Mouse (Mus musculus): ENCODE measurements around the gene Adgrg1. TPM values are rescaled to one million over a fixed set of nuclear protein-coding genes. Genes with fewer than 3 reads are reported as not detected.
A peak's percentile ranks its signal among the peaks of the same experiment; 100 is the strongest.
"Not testable (repeated sequence)": the region's sequence is repeated elsewhere in the genome, so short reads cannot be mapped to it uniquely, and the experiment has no call there.

Adgrg1 gene
- polyA plus RNA-seq, 1 experiment from 2014 or later: 45.2 TPM

DNA sequence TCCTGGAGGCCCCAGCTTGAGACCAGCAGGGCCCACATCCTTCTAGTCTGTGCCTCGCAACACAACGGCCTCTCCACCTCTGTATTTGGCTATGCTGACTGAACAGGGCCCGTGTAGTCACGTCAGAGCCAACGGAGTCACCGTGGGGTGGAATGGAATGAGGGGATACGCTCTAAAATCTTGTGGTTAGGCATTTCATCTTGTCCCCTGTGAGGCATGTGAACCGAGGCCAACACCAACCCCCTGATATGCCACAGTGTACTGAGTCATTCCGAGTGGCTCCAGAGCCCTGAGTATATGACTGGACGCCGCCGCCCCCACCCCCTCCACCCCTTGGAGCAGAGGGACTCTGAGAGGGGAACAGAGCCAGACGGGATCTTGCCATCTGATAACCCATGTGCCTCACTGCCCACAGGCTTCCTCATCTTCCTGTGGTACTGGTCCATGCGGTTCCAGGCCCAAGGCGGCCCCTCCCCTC lies 37.9 kb downstream of the Adgrg1 start:
- H3K27me3 ChIP-seq: no peaks in the 10 kb centered on the region

DNA sequence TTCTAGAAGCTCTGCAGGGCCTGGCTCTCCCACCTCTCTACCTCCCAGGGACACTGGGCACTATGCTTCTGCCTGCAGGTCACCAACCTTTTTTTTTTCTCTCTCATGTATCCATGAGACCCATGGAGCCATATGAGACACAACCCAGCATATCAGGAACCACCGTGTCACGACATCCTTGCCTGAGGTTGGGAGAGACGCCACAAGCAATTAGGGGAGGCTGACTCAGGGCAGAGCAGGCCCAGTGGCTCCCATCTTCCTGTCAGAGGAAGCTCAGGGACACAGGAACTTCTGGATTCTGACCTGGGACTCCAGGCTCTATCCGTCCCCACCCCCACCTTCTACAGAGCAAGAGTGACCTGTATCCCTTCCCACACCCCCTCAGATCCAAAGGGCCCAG lies 41.3 kb downstream of the Adgrg1 start:
- no peak overlapping the region for H3K4me3 ChIP-seq (replicated peaks)
- H3K4me2 ChIP-seq: no peak overlapping the region
- H3K27ac ChIP-seq (replicated peaks): no peak overlapping the region
- H3K27me3 ChIP-seq: peaks cover 4% of the 10 kb centered on the region; the same call in 1 of the 2 replicates
- peaks cover 46% of the 10 kb centered on the region for H3K36me3 ChIP-seq (replicated peaks)
- peaks cover 21% of the 10 kb centered on the region for H3K4me1 ChIP-seq (replicated peaks)
- no peak overlapping the region for H3K9ac ChIP-seq
- H3K9me3 ChIP-seq (replicated peaks): no peaks in the 10 kb centered on the region
- WGBS (ENCODE audit: insufficient replicate concordance): 58% methylated on average over 4 of the region's 4 CpGs
- no peak for ATAC-seq (ENCODE audit: insufficient read depth)

More for the DNA sequence above, 37.9 kb downstream of the Adgrg1 start:
- Histone ChIP-seq H3K4me1 (replicated peaks) (peaks cover 14% of the 10 kb centered on the region), H3K36me3 (replicated peaks) (peaks cover 80% of the 10 kb centered on the region), H3K9ac (no peak overlapping the region), H3K9me3 (replicated peaks) (no peaks in the 10 kb centered on the region), H3K4me2 (no peak overlapping the region), H3K27ac (replicated peaks) (no peak overlapping the region), H3K4me3 (replicated peaks) (no peak overlapping the region)
- 49% methylated on average over 15 of the region's 15 CpGs for WGBS (ENCODE audit: insufficient replicate concordance)
- ATAC-seq (ENCODE audit: insufficient read depth): peak; percentile 11; the same call in 1 of the 2 replicates

DNA sequence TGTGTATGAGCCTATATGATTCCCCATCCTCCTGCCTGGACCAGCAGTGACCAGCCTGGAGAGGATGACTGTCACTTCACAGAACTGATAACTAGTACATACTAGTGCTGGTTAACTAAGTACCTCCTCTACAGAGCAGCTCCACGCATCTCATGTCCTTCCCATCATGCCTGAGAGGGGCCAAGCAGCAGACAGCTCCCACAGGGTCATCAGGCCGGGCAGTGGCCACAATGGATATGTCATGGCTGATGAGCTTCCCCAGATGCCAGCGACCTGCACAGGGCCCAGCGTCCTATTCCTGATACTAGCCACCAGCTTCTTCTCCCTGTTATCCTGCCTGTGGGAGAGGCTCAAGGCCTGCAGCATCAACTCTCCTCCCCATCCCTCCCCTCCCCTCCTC lies 42.1 kb downstream of the Adgrg1 start:
- Histone ChIP-seq H3K36me3 (replicated peaks) (peaks cover 38% of the 10 kb centered on the region), H3K4me2 (no peak overlapping the region), H3K9me3 (replicated peaks) (no peaks in the 10 kb centered on the region), H3K9ac (no peak overlapping the region), H3K27me3 (peaks cover 4% of the 10 kb centered on the region; the same call in 1 of the 2 replicates), H3K27ac (replicated peaks) (no peak overlapping the region), H3K4me3 (replicated peaks) (no peak overlapping the region), H3K4me1 (replicated peaks) (peaks cover 19% of the 10 kb centered on the region)
- no peak for ATAC-seq (ENCODE audit: insufficient read depth)
- 45% methylated on average over 4 of the region's 4 CpGs for whole genome bisulfite sequencing (ENCODE audit: insufficient replicate concordance)

- H3K27ac ChIP-seq (replicated peaks): no peak within 1 kb of the TSS
- peak within 1 kb of the TSS; percentile 25 for H3K4me2 ChIP-seq
- 34% methylated on average over 11 of the region's 11 CpGs for WGBS (ENCODE audit: insufficient replicate concordance)
- no peaks in the 10 kb centered on the region for H3K9me3 ChIP-seq (replicated peaks)
- no peak within 1 kb of the TSS for H3K9ac ChIP-seq
- H3K36me3 ChIP-seq (replicated peaks): peaks cover 30% of the 10 kb centered on the region
- peaks cover 4% of the 10 kb centered on the region; the same call in 1 of the 2 replicates for H3K27me3 ChIP-seq
- peak within 1 kb of the TSS; percentile 31 for H3K4me3 ChIP-seq (replicated peaks)
- H3K4me1 ChIP-seq (replicated peaks): peaks cover 16% of the 10 kb centered on the region
- ATAC-seq (ENCODE audit: insufficient read depth): no peak
Measured at GRCm38 (mm10) chr8:95017451-95017850, 42.9 kb downstream of the Adgrg1 start, which contains the start of gene Adgrg3. Gene Adgrg3 (plus strand): TSS chr8:95017692.

DNA sequence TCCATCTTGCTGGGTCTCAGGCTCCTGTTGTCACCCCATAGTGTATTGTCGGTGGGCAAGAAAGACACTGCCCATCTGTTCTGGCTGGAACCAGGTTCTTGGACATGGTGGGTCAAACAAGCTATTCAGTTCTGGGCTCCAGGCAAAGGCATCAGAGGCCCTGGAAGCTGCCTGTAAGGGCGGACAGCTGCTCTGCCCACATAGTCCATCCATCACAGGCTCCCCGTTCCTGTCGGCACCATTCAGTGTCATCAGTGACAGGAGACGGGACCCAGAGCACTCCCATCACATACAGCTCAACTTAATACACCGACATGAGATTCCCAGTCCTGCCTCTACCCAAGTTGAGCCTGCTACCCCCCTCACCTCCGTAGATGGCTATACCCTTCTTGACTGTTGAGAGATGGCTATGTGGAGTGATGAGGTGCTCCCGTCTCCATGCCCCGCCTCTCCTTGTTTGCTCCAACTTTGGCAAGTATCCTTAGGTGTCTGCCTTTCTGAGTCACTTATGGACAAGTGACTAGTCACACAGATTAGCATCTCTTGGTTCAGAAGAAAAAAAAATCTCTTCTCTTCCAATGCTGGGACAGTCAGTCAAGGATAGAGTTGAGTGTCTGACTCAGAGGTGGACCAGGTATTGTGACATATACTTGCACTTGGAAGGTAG lies 43.6 kb downstream of the Adgrg1 start:
- H3K4me1 ChIP-seq (replicated peaks): peaks cover 16% of the 10 kb centered on the region
- no peak overlapping the region for H3K27ac ChIP-seq (replicated peaks)
- peak overlapping the region; percentile 31 for H3K4me3 ChIP-seq (replicated peaks)
- peaks cover 4% of the 10 kb centered on the region; the same call in 1 of the 2 replicates for H3K27me3 ChIP-seq
- H3K4me2 ChIP-seq: peak overlapping the region; percentile 25
- H3K9ac ChIP-seq: no peak overlapping the region
- peaks cover 23% of the 10 kb centered on the region for H3K36me3 ChIP-seq (replicated peaks)
- no peak for ATAC-seq (ENCODE audit: insufficient read depth)
- H3K9me3 ChIP-seq (replicated peaks): no peaks in the 10 kb centered on the region
- 64% methylated on average over 9 of the region's 9 CpGs for WGBS (ENCODE audit: insufficient replicate concordance)

DNA sequence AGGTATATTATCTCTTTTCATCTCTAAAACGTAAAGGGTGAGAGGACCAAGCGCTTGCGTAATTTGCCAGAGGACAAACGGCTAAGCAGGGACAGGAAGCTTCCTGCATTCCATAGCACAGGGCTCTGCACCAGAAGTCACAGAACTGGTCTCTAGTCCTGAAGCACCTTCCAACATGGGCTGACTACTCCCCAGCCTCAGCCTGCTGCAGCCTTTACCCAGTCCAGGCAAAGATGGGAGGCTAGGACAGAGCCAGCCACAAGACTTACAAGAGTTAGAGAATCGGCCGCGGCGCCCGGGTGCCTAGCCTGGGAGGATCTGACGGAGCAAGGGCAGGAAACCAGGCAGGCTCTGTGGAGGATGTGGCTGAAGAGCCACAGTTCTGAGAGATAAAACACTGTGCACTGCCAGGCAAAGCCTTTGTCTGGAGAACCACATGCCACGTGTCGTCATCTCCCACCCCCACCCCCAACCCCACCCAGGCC lies 45.8 kb downstream of the Adgrg1 start:
- peak; percentile 17; the same call in 1 of the 2 replicates for ATAC-seq (ENCODE audit: insufficient read depth)
- Histone ChIP-seq H3K27me3 (peaks cover 4% of the 10 kb centered on the region; the same call in 1 of the 2 replicates), H3K4me2 (peak overlapping the region; percentile 44), H3K36me3 (replicated peaks) (peaks cover 1% of the 10 kb centered on the region; the same call in 1 of the 2 replicates), H3K27ac (replicated peaks) (peak overlapping the region; percentile 42; the same call in 1 of the 2 replicates), H3K4me3 (replicated peaks) (peak overlapping the region; percentile 20), H3K9ac (no peak overlapping the region), H3K9me3 (replicated peaks) (no peaks in the 10 kb centered on the region), H3K4me1 (replicated peaks) (peaks cover 16% of the 10 kb centered on the region)
- WGBS (ENCODE audit: insufficient replicate concordance): 8% methylated on average over 12 of the region's 12 CpGs

DNA sequence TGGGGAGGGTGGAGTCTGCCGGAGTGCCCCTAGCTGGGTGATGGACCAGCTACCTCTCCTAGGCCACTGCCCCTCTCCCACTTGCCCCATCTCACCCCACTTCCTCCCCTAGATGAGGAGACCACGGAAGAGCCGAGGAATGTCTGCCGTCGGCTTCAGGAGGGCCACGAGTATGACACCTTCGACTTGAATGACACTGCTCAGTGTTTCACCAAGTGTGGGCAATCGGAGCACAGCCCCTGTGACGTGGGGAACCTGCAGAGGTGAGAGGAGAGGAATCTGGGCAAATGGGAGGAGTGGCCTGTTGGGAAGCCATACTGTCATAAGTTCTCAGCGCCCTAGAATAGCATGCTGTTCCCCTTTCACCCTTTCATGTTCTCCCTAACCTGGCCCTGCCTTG lies 46.3 kb downstream of the Adgrg1 start:
- Histone ChIP-seq H3K36me3 (replicated peaks) (no peaks in the 10 kb centered on the region), H3K27me3 (peaks cover 4% of the 10 kb centered on the region; the same call in 1 of the 2 replicates), H3K4me1 (replicated peaks) (peaks cover 16% of the 10 kb centered on the region), H3K4me3 (replicated peaks) (peak overlapping the region; percentile 20; the same call in 1 of the 2 replicates), H3K9ac (no peak overlapping the region), H3K27ac (replicated peaks) (no peak overlapping the region), H3K4me2 (peak overlapping the region; percentile 44), H3K9me3 (replicated peaks) (no peaks in the 10 kb centered on the region)
- ATAC-seq (ENCODE audit: insufficient read depth): no peak
- WGBS (ENCODE audit: insufficient replicate concordance): 13% methylated on average over 10 of the region's 10 CpGs

DNA sequence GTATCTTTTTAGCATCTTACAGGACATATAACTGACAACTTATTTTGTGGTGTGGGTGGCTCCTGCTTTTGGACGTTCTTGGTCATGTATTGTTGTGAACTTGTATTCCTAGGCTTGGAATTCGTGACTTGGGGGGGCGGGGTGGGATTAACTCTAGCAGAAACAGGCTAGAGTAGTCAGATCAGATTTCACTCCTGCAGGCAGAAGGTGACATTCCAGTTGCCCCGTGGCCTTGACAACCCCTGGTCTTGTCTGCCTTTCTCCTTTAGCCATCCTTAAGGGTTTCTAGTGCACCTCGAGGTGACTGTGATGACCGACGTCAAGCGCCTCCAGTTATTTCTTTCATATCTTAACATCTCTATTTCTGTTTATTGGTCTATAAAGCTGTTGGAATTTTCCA lies 48.6 kb downstream of the Adgrg1 start:
- Histone ChIP-seq H3K4me3 (replicated peaks) (no peak overlapping the region), H3K4me2 (no peak overlapping the region), H3K27me3 (peaks cover 4% of the 10 kb centered on the region; the same call in 1 of the 2 replicates), H3K4me1 (replicated peaks) (peaks cover 7% of the 10 kb centered on the region), H3K9ac (no peak overlapping the region), H3K36me3 (replicated peaks) (no peaks in the 10 kb centered on the region), H3K9me3 (replicated peaks) (no peaks in the 10 kb centered on the region), H3K27ac (replicated peaks) (no peak overlapping the region)
- 45% methylated on average over 8 of the region's 8 CpGs for WGBS (ENCODE audit: insufficient replicate concordance)
- no peak for ATAC-seq (ENCODE audit: insufficient read depth)

DNA sequence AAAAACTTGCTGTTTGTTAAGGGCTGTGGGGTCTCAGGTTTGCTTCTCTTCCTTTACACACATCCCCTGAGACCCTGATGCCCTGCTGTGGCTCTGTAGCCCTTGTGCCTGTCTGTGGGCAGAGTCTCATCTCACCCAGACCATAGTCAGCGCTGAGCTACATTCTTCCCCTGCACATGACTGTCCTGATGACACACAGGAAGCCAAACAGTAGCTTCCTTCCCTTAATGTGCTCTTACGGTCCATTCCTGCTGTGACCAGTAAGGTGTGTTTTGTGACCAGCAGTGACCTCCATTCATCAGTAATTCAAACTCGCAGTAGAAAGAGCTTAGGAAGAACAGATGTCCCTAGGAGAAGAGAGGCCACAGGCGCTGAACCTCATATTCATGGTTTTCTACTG lies 49.8 kb downstream of the Adgrg1 start:
- 55% methylated on average over 4 of the region's 4 CpGs for WGBS (ENCODE audit: insufficient replicate concordance)
- no peaks in the 10 kb centered on the region for H3K36me3 ChIP-seq (replicated peaks)
- H3K27ac ChIP-seq (replicated peaks): no peak overlapping the region
- peaks cover 4% of the 10 kb centered on the region; the same call in 1 of the 2 replicates for H3K27me3 ChIP-seq
- no peak for ATAC-seq (ENCODE audit: insufficient read depth)
- peaks cover 7% of the 10 kb centered on the region for H3K4me1 ChIP-seq (replicated peaks)
- H3K9me3 ChIP-seq (replicated peaks): no peaks in the 10 kb centered on the region
- H3K4me3 ChIP-seq (replicated peaks): no peak overlapping the region
- no peak overlapping the region for H3K4me2 ChIP-seq
- no peak overlapping the region for H3K9ac ChIP-seq

DNA sequence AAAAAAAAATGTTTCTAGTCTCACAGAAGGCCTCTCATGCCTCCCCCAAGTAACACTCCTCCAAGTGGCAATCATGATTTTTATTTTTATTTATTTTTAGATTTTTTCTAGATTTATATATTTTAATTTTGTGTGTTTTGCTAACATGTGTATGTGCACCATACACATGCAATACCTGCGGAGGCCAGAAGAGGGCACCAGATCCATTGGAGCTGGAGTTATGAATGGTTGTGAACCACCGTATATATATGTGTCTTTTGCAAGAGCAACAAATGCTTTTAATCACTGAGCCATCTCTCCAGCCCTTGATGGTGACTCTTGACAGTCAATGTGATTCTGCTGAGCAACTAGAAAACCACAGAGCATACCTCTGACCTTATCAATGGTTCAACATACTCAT lies 50.9 kb downstream of the Adgrg1 start:
- Histone ChIP-seq H3K9ac (no peak overlapping the region), H3K4me3 (replicated peaks) (no peak overlapping the region), H3K9me3 (replicated peaks) (no peaks in the 10 kb centered on the region), H3K4me2 (no peak overlapping the region), H3K36me3 (replicated peaks) (no peaks in the 10 kb centered on the region), H3K27me3 (peaks cover under 1% of the 10 kb centered on the region; the same call in 1 of the 2 replicates), H3K4me1 (replicated peaks) (peaks cover 5% of the 10 kb centered on the region), H3K27ac (replicated peaks) (no peak overlapping the region)
- no peak for ATAC-seq (ENCODE audit: insufficient read depth)
- 73% methylated on average over 2 of the region's 2 CpGs for WGBS (ENCODE audit: insufficient replicate concordance)

- not testable (repeated sequence) for H3K4me2 ChIP-seq; H3K9ac ChIP-seq; H3K27me3 ChIP-seq; H3K4me3 ChIP-seq (replicated peaks); H3K9me3 ChIP-seq (replicated peaks); H3K27ac ChIP-seq (replicated peaks); ATAC-seq (ENCODE audit: insufficient read depth); H3K36me3 ChIP-seq (replicated peaks); H3K4me1 ChIP-seq (replicated peaks)
- 69% methylated on average over 7 of the region's 7 CpGs for WGBS (ENCODE audit: insufficient replicate concordance)
Measured at GRCm38 (mm10) chr8:95028391-95028790, 53.8 kb downstream of the Adgrg1 start.
